Mouse (Mus musculus): ENCODE data around the gene Kif1b.

GRCm38 (mm10) chr4:149330495-149330894 is 23.0 kb upstream of the Kif1b start:
- no peak for TF ChIP-seq POLR2A (IDR thresholded peaks at IDR 0.05; ENCODE audit: borderline replicate concordance, extremely low read depth, insufficient read depth, insufficient read length, poor library complexity, severe bottlenecking)
- TF ChIP-seq CTCF (IDR thresholded peaks at IDR 0.05; ENCODE audit: borderline replicate concordance, extremely low read depth, insufficient read depth, insufficient read length), result peak; percentile 31; the same call in 1 of the 2 replicates

All from brain, embryonic 14.5 days (tissue).